Mouse (Mus musculus) hindbrain, embryonic 13.5 days (tissue): Measurements from ENCODE around the gene 5730409E04Rik. TPM values are rescaled to one million over a fixed set of nuclear protein-coding genes. Genes with fewer than 3 reads are reported as not detected.

Experiments used
- ATAC-seq: fragments of 200-750 bp; cut with Nextera tagmentation; 2 replicates; pipeline ENCODE4 v1.8.0; 2017; ENCODE audit warnings: moderate TSS enrichment; ENCODE audit not compliant: low FRiP score
- H3K27ac ChIP-seq: fragments of 300-500 bp; sonication (generic); 2 replicates; pipeline ENCODE4 v1.5.1; 2015; ENCODE audit warnings: inconsistent platforms, mild to moderate bottlenecking, moderate library complexity
- H3K27me3 ChIP-seq: fragments of 300-500 bp; sonication (generic); 2 replicates; pipeline ENCODE4 v1.6.1; 2015; ENCODE audit warnings: mild to moderate bottlenecking, inconsistent platforms
- H3K36me3 ChIP-seq: fragments of 300-500 bp; sonication (generic); 2 replicates; pipeline ENCODE4 v1.6.1; 2015; ENCODE audit warnings: mild to moderate bottlenecking, inconsistent platforms
- H3K4me1 ChIP-seq: fragments of 300-500 bp; sonication (generic); replicated peaks from 2 replicates; pipeline ENCODE4 v1.6.1; 2015; ENCODE audit warnings: inconsistent platforms
- H3K4me2 ChIP-seq: fragments of 300-500 bp; sonication (generic); 2 replicates; pipeline ENCODE4 v1.6.1; 2015; ENCODE audit warnings: inconsistent platforms, mild to moderate bottlenecking, moderate library complexity
- H3K4me3 ChIP-seq: fragments of 300-500 bp; sonication (generic); 2 replicates; pipeline ENCODE4 v1.5.1; 2015; ENCODE audit warnings: mild to moderate bottlenecking, inconsistent platforms
- H3K9ac ChIP-seq: fragments of 300-500 bp; sonication (generic); 2 replicates; pipeline ENCODE4 v1.6.1; 2015; ENCODE audit warnings: mild to moderate bottlenecking, inconsistent platforms
- H3K9me3 ChIP-seq: fragments of 300-500 bp; sonication (generic); 2 replicates; pipeline ENCODE4 v1.6.1; 2016; ENCODE audit warnings: inconsistent platforms
- WGBS: fragments of 180-500 bp; shearing (Covaris S2); methylation state at CpG from one replicate; pipeline ENCODE4 v1.1.7; 2015; 5-methylcytosine and 5-hydroxymethylcytosine counted together
- polyA plus RNA-seq: library from polyadenylated mRNA; unstranded; fragments of >200 nt; fragmentation: Nextera tagmentation; extraction: Ambion mirVana; gene quantifications from 2 replicates; pipeline ENCODE4 v1.2.1, GENCODE M21; 2015

5730409E04Rik gene
- polyA plus RNA-seq, 1 experiment from 2014 or later = 7.9 TPM

DNA sequence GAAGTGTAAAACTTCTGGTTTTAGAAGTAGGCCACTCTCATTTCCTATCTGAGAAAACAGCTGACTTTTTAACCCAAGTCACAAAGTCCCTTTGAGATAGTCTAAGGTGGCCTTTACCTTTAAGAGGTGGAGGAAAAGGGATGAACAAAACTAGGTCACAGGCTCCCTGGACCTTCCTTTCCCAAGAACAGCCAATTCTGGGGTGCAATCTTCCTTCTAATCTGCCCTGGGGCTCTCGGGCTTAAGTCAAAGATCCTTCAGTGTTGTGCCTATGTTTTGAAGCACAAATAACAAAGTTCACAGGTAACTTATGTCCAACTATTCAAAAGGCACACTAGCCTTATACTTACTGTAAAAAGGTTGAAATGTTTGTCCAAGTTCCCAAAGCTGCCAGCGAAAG, 5.5 kb upstream of the 5730409E04Rik start:
- no peak overlapping the region for H3K9ac ChIP-seq
- 85% methylated on average over 2 of the region's 2 CpGs for WGBS
- H3K36me3 ChIP-seq = no peaks in the 10 kb centered on the region
- ATAC-seq = no peak
- H3K27ac ChIP-seq = no peak overlapping the region
- no peak overlapping the region for H3K4me2 ChIP-seq
- peaks cover 13% of the 10 kb centered on the region for H3K4me1 ChIP-seq
- no peaks in the 10 kb centered on the region for H3K9me3 ChIP-seq
- H3K4me3 ChIP-seq = no peak overlapping the region
- H3K27me3 ChIP-seq = peaks cover 74% of the 10 kb centered on the region

GRCm38 (mm10) chr4:126605751-126606150, 3.9 kb upstream of the 5730409E04Rik start:
- WGBS = 89% methylated on average over 4 of the region's 4 CpGs
- Histone ChIP-seq H3K27me3 (peaks cover 68% of the 10 kb centered on the region), H3K4me2 (no peak overlapping the region), H3K9ac (no peak overlapping the region), H3K27ac (no peak overlapping the region), H3K4me3 (no peak overlapping the region), H3K36me3 (no peaks in the 10 kb centered on the region), H3K4me1 (peaks cover 13% of the 10 kb centered on the region), H3K9me3 (no peaks in the 10 kb centered on the region)
- no peak for ATAC-seq

DNA sequence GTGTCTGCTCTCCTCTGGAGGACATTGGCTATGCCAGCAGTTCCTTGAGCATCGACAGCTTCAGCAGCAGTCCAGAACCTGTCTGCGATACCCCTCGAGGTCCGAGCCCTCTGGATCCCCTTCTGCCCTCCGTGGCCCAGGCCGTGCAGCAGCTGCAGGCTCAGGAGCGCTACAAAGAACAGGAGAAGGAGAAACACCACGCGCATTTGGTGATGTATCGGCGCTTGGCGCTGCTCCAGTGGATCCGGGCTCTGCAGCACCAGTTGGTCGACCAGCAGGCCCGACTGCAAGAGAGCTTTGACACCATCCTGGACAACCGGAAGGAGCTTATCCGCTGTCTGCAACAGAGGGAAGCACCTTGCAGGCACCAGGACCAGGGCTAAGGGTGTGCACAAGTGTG, 2.4 kb downstream of the 5730409E04Rik start:
- Histone ChIP-seq H3K36me3 (peaks cover 4% of the 10 kb centered on the region; the same call in 1 of the 2 replicates), H3K27ac (no peak overlapping the region), H3K9me3 (no peaks in the 10 kb centered on the region), H3K4me1 (no peaks in the 10 kb centered on the region; the same call in 1 of the 2 replicates), H3K27me3 (peaks cover 76% of the 10 kb centered on the region), H3K4me3 (no peak overlapping the region), H3K4me2 (no peak overlapping the region), H3K9ac (no peak overlapping the region)
- no peak for ATAC-seq
- WGBS = 90% methylated on average over 17 of the region's 17 CpGs

DNA sequence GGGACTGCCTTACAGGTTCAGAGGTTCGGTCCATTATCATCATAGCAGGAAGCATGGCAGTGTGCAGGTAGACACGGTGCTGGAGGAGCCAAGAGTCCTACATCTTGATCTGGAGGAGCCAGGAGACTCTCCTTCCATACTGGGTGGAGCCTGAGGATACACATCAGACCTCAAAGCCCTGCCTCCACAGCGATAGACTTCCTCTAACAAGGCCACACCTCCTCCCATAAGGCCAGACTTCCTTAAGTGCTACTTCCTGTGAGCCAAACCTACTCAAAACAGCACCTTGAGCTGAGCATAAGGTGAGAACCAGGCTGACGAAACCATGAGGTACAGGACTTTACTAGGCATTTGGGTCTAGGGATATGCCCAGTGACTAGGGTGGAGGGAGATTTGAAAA, 6.7 kb downstream of the 5730409E04Rik start:
- no peaks in the 10 kb centered on the region for H3K9me3 ChIP-seq
- peaks cover 7% of the 10 kb centered on the region; the same call in 1 of the 2 replicates for H3K36me3 ChIP-seq
- ATAC-seq = no peak
- no peak overlapping the region for H3K4me2 ChIP-seq
- H3K9ac ChIP-seq = no peak overlapping the region
- H3K27me3 ChIP-seq = peaks cover 81% of the 10 kb centered on the region
- no peak overlapping the region for H3K27ac ChIP-seq
- WGBS = 94% methylated on average over 4 of the region's 4 CpGs
- peaks cover 14% of the 10 kb centered on the region for H3K4me1 ChIP-seq
- H3K4me3 ChIP-seq = no peak overlapping the region

GRCm38 (mm10) chr4:126619691-126620330, 10.2 kb downstream of the 5730409E04Rik start:
- WGBS = 1% methylated on average over 28 of the region's 33 CpGs

GRCm38 (mm10) chr4:126620349-126620874, 10.8 kb downstream of the 5730409E04Rik start:
- ATAC-seq = 0 out of 2 replicates have a peak, but pooled peaks have one; percentile 7

More at GRCm38 (mm10) chr4:126619691-126620330, 10.2 kb downstream of the 5730409E04Rik start:
- H3K4me1 ChIP-seq = peaks cover 14% of the 10 kb centered on the region
- H3K27me3 ChIP-seq = peaks cover 81% of the 10 kb centered on the region
- no peaks in the 10 kb centered on the region for H3K9me3 ChIP-seq
- H3K9ac ChIP-seq = peak overlapping the region; percentile 68
- 0 out of 2 replicates have a peak, but pooled peaks cover 2% of the 10 kb centered on the region for H3K36me3 ChIP-seq
- peak overlapping the region; percentile 71 for H3K27ac ChIP-seq
- H3K4me2 ChIP-seq = peak overlapping the region; percentile 61
- peak overlapping the region; percentile 34 for H3K4me3 ChIP-seq
- ATAC-seq = peak; percentile 57

GRCm38 (mm10) chr4:126627021-126627681, 17.5 kb downstream of the 5730409E04Rik start:
- Histone ChIP-seq H3K27me3 (peaks cover 46% of the 10 kb centered on the region), H3K9ac (peak overlapping the region; percentile 46; the same call in 1 of the 2 replicates), H3K9me3 (no peaks in the 10 kb centered on the region), H3K4me1 (peaks cover 13% of the 10 kb centered on the region), H3K36me3 (no peaks in the 10 kb centered on the region), H3K4me2 (peak overlapping the region; percentile 42), H3K27ac (peak overlapping the region; percentile 61), H3K4me3 (no peak overlapping the region)
- 3% methylated on average over 23 of the region's 23 CpGs for WGBS
- ATAC-seq = no peak

More at GRCm38 (mm10) chr4:126620349-126620874, 10.8 kb downstream of the 5730409E04Rik start:
- Histone ChIP-seq H3K27ac (peak overlapping the region; percentile 71; the same call in 1 of the 2 replicates), H3K4me2 (peak overlapping the region; percentile 61), H3K9ac (peak overlapping the region; percentile 68), H3K4me1 (peaks cover 14% of the 10 kb centered on the region), H3K36me3 (0 out of 2 replicates have a peak, but pooled peaks cover 2% of the 10 kb centered on the region), H3K9me3 (no peaks in the 10 kb centered on the region), H3K4me3 (peak overlapping the region; percentile 34), H3K27me3 (peaks cover 80% of the 10 kb centered on the region)
- 19% methylated on average over 13 of the region's 13 CpGs for WGBS

DNA sequence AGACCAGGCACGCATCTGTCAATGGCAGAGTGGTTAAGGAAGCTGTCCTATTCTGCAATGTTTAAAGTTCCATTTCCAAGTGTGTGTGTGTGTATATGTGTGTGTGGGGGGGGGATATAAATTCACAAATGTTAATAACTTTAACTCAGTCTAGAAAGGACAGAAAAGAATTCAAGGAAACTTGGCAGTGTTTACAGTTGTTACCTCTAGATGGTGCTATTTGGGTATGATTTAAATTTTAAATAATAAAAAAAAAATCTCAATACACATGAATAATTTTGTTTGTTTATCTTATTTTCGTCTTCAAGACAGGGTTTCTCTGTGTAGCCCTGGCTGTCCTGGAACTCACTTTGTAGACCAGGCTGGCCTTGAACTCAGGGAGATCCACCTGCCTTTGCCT, 22.3 kb downstream of the 5730409E04Rik start:
- H3K27ac ChIP-seq = no peak overlapping the region
- no peak for ATAC-seq
- peaks cover 23% of the 10 kb centered on the region for H3K4me1 ChIP-seq
- H3K4me3 ChIP-seq = no peak overlapping the region
- H3K36me3 ChIP-seq = no peaks in the 10 kb centered on the region
- H3K9ac ChIP-seq = no peak overlapping the region
- no peak overlapping the region for H3K4me2 ChIP-seq
- no peaks in the 10 kb centered on the region for H3K9me3 ChIP-seq
- 41% methylated on average over 2 of the region's 2 CpGs for WGBS
- peaks cover 40% of the 10 kb centered on the region for H3K27me3 ChIP-seq

DNA sequence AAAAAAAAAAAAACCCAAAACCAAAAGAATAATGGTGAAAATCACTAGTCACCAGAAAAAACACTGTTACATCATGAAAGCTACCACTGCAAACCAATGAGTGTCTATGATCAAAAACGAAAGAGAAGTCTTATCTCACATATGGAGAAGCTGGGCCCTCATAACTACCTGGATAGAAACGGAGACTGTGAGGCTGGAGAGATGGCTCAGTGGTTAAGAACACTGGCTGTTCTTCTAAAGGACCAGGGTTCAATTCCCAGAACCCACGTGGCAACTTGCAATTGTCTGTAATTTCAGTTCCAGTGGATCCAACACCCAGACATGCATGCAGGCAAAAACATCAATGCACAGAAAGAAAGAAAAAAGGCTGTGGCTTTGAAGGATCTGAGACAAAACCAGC, 23.1 kb downstream of the 5730409E04Rik start:
- no peak for ATAC-seq
- no peaks in the 10 kb centered on the region for H3K9me3 ChIP-seq
- WGBS = 73% methylated on average over 3 of the region's 3 CpGs
- H3K4me2 ChIP-seq = no peak overlapping the region
- H3K27me3 ChIP-seq = peaks cover 44% of the 10 kb centered on the region
- no peaks in the 10 kb centered on the region for H3K36me3 ChIP-seq
- peaks cover 16% of the 10 kb centered on the region for H3K4me1 ChIP-seq
- no peak overlapping the region for H3K27ac ChIP-seq
- H3K4me3 ChIP-seq = no peak overlapping the region
- no peak overlapping the region for H3K9ac ChIP-seq

DNA sequence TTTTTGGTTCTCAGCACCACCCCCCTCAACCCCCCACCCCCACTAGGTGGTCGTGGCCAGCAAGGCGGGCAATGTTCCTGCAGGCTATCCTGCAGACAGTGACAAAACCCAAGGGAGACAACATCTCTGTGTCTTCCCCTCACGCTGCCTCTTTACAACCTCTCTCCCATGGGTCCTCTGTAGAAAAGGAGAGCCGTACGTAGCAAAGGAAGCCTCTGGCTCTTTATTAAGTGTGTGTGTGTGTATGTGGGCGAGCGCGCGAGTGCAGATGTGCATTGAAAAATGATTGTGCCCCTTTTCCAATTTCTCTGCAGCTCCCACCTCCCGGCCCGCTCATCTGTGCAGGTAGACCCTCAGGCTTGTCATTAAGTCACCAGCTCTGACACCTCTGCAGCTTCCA, 26.7 kb downstream of the 5730409E04Rik start:
- Histone ChIP-seq H3K4me3 (no peak overlapping the region), H3K27ac (no peak overlapping the region), H3K9ac (no peak overlapping the region; the same call in 1 of the 2 replicates), H3K36me3 (no peaks in the 10 kb centered on the region), H3K4me2 (peak overlapping the region; percentile 33), H3K4me1 (peaks cover 19% of the 10 kb centered on the region), H3K9me3 (no peaks in the 10 kb centered on the region), H3K27me3 (peaks cover 48% of the 10 kb centered on the region)
- no peak for ATAC-seq
- 27% methylated on average over 11 of the region's 11 CpGs for WGBS

GRCm38 (mm10) chr4:126637446-126637845, 27.8 kb downstream of the 5730409E04Rik start:
- ATAC-seq = no peak
- no peaks in the 10 kb centered on the region for H3K36me3 ChIP-seq
- H3K27ac ChIP-seq = no peak overlapping the region
- H3K4me3 ChIP-seq = no peak overlapping the region
- peaks cover 19% of the 10 kb centered on the region for H3K4me1 ChIP-seq
- no peak overlapping the region for H3K9ac ChIP-seq
- WGBS = 76% methylated on average over 4 of the region's 4 CpGs
- peaks cover 58% of the 10 kb centered on the region for H3K27me3 ChIP-seq
- no peak overlapping the region for H3K4me2 ChIP-seq
- no peaks in the 10 kb centered on the region for H3K9me3 ChIP-seq

DNA sequence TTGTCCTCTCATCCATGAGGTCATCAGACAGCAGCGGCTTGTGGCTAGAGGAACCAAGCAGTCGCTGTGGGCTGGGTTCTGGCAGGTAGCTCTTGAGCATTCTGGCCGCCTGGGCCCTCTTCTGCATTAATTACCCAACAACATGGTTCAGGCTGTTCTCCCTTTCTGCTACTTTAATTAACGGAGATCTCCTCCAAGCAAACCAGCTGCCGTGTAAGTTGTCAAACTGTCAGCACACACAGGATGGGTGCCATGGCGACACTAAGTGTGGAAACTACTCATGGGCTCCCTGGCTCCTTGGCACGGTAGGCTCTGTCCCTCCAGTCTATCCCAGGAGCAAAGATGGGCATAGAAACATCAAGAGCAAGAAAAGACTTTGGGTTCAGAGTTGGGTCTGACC, 29.7 kb downstream of the 5730409E04Rik start:
- H3K9me3 ChIP-seq = no peaks in the 10 kb centered on the region
- no peaks in the 10 kb centered on the region for H3K36me3 ChIP-seq
- no peak overlapping the region for H3K4me3 ChIP-seq
- ATAC-seq = no peak
- H3K27me3 ChIP-seq = peaks cover 57% of the 10 kb centered on the region
- H3K4me2 ChIP-seq = no peak overlapping the region
- no peak overlapping the region for H3K9ac ChIP-seq
- no peak overlapping the region for H3K27ac ChIP-seq
- WGBS = 40% methylated on average over 7 of the region's 7 CpGs
- H3K4me1 ChIP-seq = peaks cover 20% of the 10 kb centered on the region
